Mouse (Mus musculus) stomach, postnatal 0 days (tissue): Measurements from ENCODE around the gene Cabp4. TPM values are rescaled to one million over a fixed set of nuclear protein-coding genes. Genes with fewer than 3 reads are reported as not detected.

Source experiments
- ATAC-seq: fragments of 200-750 bp; cut with Nextera tagmentation; 2 replicates; pipeline ENCODE4 v1.8.0; 2017; ENCODE audit not compliant: low FRiP score, low TSS enrichment
- DNase-seq: peaks from one replicate; pipeline ENCODE4 v3.0.0-alpha.2; 2016; ENCODE audit warnings: low spot score
- H3K27ac ChIP-seq: fragments of 300-500 bp; sonication (generic); replicated peaks from 2 replicates; pipeline ENCODE4 v1.5.1; 2014; ENCODE audit warnings: mild to moderate bottlenecking, control low read depth
- H3K27me3 ChIP-seq: fragments of 300-500 bp; sonication (generic); 2 replicates; pipeline ENCODE4 v1.6.1; 2014; ENCODE audit warnings: low read length; ENCODE audit not compliant: control insufficient read depth, insufficient read depth
- H3K36me3 ChIP-seq: fragments of 300-500 bp; sonication (generic); 2 replicates; pipeline ENCODE4 v1.6.1; 2014; ENCODE audit warnings: low read length, mixed read lengths; ENCODE audit not compliant: control insufficient read depth, insufficient read depth
- H3K4me1 ChIP-seq: fragments of 300-500 bp; sonication (generic); replicated peaks from 2 replicates; pipeline ENCODE4 v1.6.1; 2014; ENCODE audit warnings: antibody characterized with exemption; ENCODE audit not compliant: control insufficient read depth, insufficient read depth
- H3K4me2 ChIP-seq: fragments of 300-500 bp; sonication (generic); replicated peaks from 2 replicates; pipeline ENCODE4 v1.6.1; 2014; ENCODE audit warnings: low read depth, mild to moderate bottlenecking, control low read depth, moderate library complexity
- H3K4me3 ChIP-seq: fragments of 300-500 bp; sonication (generic); 2 replicates; pipeline ENCODE4 v1.5.1; 2014; ENCODE audit warnings: low read depth, low read length, control low read depth
- H3K9ac ChIP-seq: fragments of 300-500 bp; sonication (generic); 2 replicates; pipeline ENCODE4 v1.6.1; 2014; ENCODE audit warnings: mild to moderate bottlenecking, low read length, control low read depth, mixed read lengths
- H3K9me3 ChIP-seq: fragments of 300-500 bp; sonication (generic); 2 replicates; pipeline ENCODE4 v1.6.1; 2016; ENCODE audit warnings: low read length; ENCODE audit not compliant: control insufficient read depth
- CTCF ChIP-seq: IDR thresholded peaks from 2 replicates; pipeline ENCODE4 v1.5.1; 2016; ENCODE audit warnings: antibody characterized with exemption, low read depth, mild to moderate bottlenecking, moderate library complexity
- EP300 ChIP-seq: optimal IDR thresholded peaks from 2 replicates; pipeline ENCODE3; 2016; ENCODE audit warnings: antibody characterized with exemption
- WGBS: fragments of 180-500 bp; shearing (Covaris S2); extraction: QIAGEN DNeasy Blood & Tissue Kit; methylation state at CpG from one replicate; pipeline ENCODE4 v1.1.7; 2014; 5-methylcytosine and 5-hydroxymethylcytosine counted together
- polyA plus RNA-seq: library from polyadenylated mRNA; unstranded; fragments of >200 nt; fragmentation: Nextera tagmentation; extraction: Ambion mirVana; gene quantifications from 2 replicates; pipeline ENCODE4 v1.2.1, GENCODE M21; 2015

The Cabp4 gene
- polyA plus RNA-seq, 1 experiment from 2014 or later = not detected

DNA sequence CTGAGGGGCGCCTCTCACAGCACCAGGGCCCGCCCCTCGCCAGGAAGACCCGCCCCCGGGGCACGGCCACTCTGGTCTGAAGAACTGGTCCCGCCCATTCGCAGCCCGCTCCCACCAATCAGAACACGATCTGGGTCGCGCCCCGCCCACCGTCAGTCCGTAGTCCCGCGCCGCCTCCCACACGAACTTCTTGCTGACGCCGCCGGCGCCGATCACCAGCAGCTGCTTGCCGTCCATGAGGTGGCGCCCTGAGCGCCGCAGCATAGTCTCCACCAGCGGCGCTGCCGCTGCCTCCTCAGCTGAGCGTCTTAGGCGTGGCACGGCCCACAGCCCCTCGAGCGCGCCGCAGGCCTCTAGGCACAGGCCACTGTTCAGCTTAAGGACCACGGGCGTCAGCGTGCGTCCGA, 25.5 kb upstream of the Cabp4 start:
- peak; percentile 83 for TF ChIP-seq EP300
- peak; percentile 99 for TF ChIP-seq CTCF
- Histone ChIP-seq H3K9me3 (no peaks in the 10 kb centered on the region), H3K4me3 (peak overlapping the region; percentile 44), H3K4me1 (peaks cover 5% of the 10 kb centered on the region; the same call in 1 of the 2 replicates), H3K9ac (peak overlapping the region; percentile 86), H3K27me3 (no peaks in the 10 kb centered on the region), H3K36me3 (no peaks in the 10 kb centered on the region), H3K27ac (peak overlapping the region; percentile 95), H3K4me2 (peak overlapping the region; percentile 81)
- DNase-seq (peak; percentile 99), ATAC-seq (peak; percentile 93)
- WGBS = under 1% methylated on average over 42 of the region's 43 CpGs

DNA sequence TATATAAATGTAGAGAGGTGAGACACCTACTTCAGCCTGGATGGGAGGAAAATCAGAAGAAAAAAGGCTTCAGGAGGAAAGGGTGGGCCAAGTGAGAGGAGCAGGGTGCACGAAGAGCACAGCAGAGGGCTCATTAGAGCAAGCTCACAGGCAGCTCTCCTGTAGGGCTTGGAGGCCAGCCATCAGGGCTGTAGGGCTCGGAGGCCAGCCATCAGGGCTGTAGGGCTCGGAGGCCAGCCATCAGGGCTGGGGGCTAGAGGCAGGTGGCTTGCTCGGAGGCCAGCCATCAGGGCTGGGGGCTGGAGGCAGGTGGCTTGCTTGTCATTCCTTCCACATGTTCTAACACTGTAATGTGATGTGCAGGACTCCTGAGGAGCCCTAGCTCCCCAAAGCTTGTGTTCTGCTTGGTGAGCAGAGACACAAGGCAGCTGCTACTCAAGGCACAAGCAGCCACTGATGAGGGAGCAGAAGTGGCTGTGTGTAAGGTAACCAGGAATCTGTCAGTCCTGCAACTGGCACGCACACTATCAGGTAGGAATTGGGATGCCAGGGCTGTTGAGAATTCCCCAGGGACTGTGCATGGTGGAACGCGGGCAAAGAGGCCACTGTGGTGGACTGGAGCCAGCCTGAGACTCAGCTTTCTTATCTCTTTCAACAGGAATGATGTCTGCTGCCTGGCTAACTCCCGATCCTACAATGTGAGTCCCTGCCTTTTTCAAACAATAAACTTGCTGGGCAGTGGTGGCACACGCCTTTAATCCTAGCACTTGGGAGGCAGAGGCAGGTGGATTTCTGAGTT, 23.0 kb upstream of the Cabp4 start:
- H3K27me3 ChIP-seq = no peaks in the 10 kb centered on the region
- H3K4me2 ChIP-seq = no peak overlapping the region
- no peak overlapping the region for H3K27ac ChIP-seq
- no peak overlapping the region for H3K4me3 ChIP-seq
- 80% methylated on average over 9 of the region's 9 CpGs for WGBS
- no peaks in the 10 kb centered on the region for H3K9me3 ChIP-seq
- H3K4me1 ChIP-seq = peaks cover 5% of the 10 kb centered on the region; the same call in 1 of the 2 replicates
- no peaks in the 10 kb centered on the region for H3K36me3 ChIP-seq
- DNase-seq (no peak), ATAC-seq (no peak)
- no peak overlapping the region for H3K9ac ChIP-seq
- no peak for TF ChIP-seq CTCF

DNA sequence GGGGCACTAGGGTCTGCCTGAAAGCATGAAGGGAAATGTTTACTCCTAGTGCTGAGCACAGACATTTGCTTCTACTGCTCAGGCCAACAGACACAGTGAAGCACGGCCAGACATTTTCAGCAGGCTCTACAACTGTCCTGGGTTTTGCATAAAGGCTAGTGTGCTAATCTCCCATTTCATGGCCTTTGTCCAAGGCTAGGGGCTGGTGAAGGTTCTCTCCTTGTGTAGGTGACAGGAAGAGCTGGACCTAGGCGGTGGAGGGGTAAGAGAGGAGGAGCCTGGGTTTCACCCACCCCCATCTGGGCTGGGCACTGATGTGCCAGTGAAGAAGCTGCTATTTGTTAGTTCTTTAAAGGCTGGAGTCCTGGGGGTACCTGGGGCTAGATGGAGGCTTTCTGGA, 20.9 kb upstream of the Cabp4 start:
- no peak for DNase-seq
- no peak for ATAC-seq
- Histone ChIP-seq H3K27me3 (no peaks in the 10 kb centered on the region), H3K36me3 (peaks cover 6% of the 10 kb centered on the region), H3K4me1 (0 out of 2 replicates have a peak, but pooled peaks cover under 1% of the 10 kb centered on the region), H3K4me2 (no peak overlapping the region), H3K27ac (0 out of 2 replicates have a peak overlapping the region, but pooled peaks have one; percentile 0), H3K9ac (no peak overlapping the region), H3K4me3 (no peak overlapping the region), H3K9me3 (no peaks in the 10 kb centered on the region)
- TF ChIP-seq CTCF (no peak), EP300 (no peak)
- WGBS = 62% methylated on average over 2 of the region's 2 CpGs

DNA sequence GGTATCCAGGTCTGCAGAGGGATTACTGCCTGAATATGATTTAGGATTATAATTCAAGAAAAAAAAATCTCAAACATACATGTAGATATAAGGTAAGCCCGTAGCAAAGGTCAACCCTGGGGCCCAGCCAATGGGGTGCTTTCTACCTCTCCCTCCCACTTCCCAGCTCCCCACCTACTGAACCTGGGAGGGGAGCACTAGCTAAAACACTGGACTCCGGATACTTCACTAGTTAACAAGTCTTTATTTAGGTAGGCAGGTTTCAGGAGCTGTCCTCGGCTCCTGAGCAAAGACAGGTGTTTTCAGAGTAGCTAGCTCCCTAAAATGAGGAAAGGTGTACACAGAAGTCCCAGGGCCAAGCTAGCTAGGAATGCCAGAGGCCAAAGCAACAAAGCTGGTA, 20.3 kb upstream of the Cabp4 start:
- ATAC-seq = no peak
- Histone ChIP-seq H3K27me3 (no peaks in the 10 kb centered on the region), H3K4me2 (no peak overlapping the region), H3K4me3 (no peak overlapping the region), H3K9ac (no peak overlapping the region), H3K36me3 (peaks cover 12% of the 10 kb centered on the region), H3K4me1 (no peaks in the 10 kb centered on the region), H3K27ac (no peak overlapping the region), H3K9me3 (no peaks in the 10 kb centered on the region)
- WGBS = 68% methylated on average over 3 of the region's 3 CpGs
- TF ChIP-seq EP300 = no peak
- no peak for TF ChIP-seq CTCF
- no peak for DNase-seq

DNA sequence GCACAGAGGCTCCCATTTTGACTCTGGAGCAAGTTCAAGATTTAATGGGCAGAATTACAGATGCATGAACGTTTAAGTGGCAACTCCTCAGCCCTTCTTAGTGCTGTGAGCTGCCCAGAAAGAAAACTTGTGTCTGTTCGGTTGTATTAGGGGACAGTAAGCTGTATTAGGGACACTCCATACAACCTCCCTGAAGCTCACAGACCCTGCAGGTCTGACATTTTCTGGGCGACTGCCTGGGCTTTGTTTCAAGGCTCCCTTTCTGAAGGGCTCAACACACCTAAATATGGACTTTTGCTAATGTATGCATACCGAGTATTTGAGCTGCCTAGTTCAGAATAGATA, 19.7 kb upstream of the Cabp4 start:
- 0 out of 2 replicates have a peak overlapping the region, but pooled peaks have one; percentile 1 for H3K9ac ChIP-seq
- peaks cover 17% of the 10 kb centered on the region for H3K36me3 ChIP-seq
- H3K4me1 ChIP-seq = no peaks in the 10 kb centered on the region
- no peaks in the 10 kb centered on the region for H3K9me3 ChIP-seq
- 31% methylated on average over 4 of the region's 4 CpGs for WGBS
- peak overlapping the region; percentile 49 for H3K4me2 ChIP-seq
- H3K27ac ChIP-seq = 0 out of 2 replicates have a peak overlapping the region, but pooled peaks have one; percentile 40
- H3K4me3 ChIP-seq = peak overlapping the region; percentile 70
- no peaks in the 10 kb centered on the region for H3K27me3 ChIP-seq
- DNase-seq = no peak
- ATAC-seq = no peak
- no peak for TF ChIP-seq EP300
- no peak for TF ChIP-seq CTCF
